Mouse (Mus musculus) C2C12 (cell line): ENCODE measurements around the gene Gabra3.

Experiments used
- CTCF ChIP-seq: IDR thresholded peaks from one replicate; pipeline ENCODE4 v1.5.1; 2011; ENCODE audit not compliant: control insufficient read depth, insufficient read depth, insufficient read length
- USF1 ChIP-seq: IDR thresholded peaks from one replicate; pipeline ENCODE4 v1.6.1; 2011; ENCODE audit warnings: low read depth, mild to moderate bottlenecking, control low read depth, moderate library complexity

GRCm38 (mm10) chrX:72655789-72656188, 859 bp downstream of the Gabra3 start:
- TF ChIP-seq CTCF, result no peak
- no peak for TF ChIP-seq USF1
